In genomic region chr10:54337234-54337633, GRCm38 (mm10) we compare ENCODE assay signal across 14 mouse cellular contexts.
"Had no signal": no experiment of that assay in that cellular context is flagged by ENCODE, and none has a peak within 500 bp of the region (broad histone marks: within the 10 kb centered on the region; RNA-seq: fewer than 3 reads in every experiment).

No protein-coding gene starts in this region.

- H3K4me2 ChIP-seq: lung, embryonic 14.5 days; midbrain, embryonic 12.5 days; midbrain, embryonic 15.5 days; neural tube, embryonic 12.5 days had no signal

- H3K4me3 ChIP-seq: midbrain, embryonic 10.5 days; midbrain, embryonic 12.5 days; midbrain, embryonic 15.5 days; myocyte; neural tube, embryonic 12.5 days had no signal

- H3K27ac ChIP-seq: midbrain, embryonic 10.5 days; midbrain, embryonic 12.5 days; midbrain, embryonic 15.5 days; neural tube, embryonic 12.5 days had no signal

- DNase-seq: lung, adult 18-20 months; lung, embryonic 14.5 days; lung, postnatal 10 days; lung, postnatal 4 days; right cerebral cortex, postnatal 14 days; spleen, adult 18-20 months; thymus, adult 18-20 months; thymus, postnatal 14 days; thymus, postnatal 36 days had no signal

- H3K36me3 ChIP-seq: midbrain, embryonic 10.5 days; midbrain, embryonic 12.5 days; midbrain, embryonic 15.5 days; neural tube, embryonic 12.5 days had no signal

- H3K9ac ChIP-seq: lung, embryonic 14.5 days; midbrain, embryonic 12.5 days; midbrain, embryonic 15.5 days; neural tube, embryonic 12.5 days had no signal

- H3K27me3 ChIP-seq: midbrain, embryonic 12.5 days; midbrain, embryonic 15.5 days; neural tube, embryonic 12.5 days had no signal

- ATAC-seq: midbrain, embryonic 15.5 days had no signal

- H3K4me1 ChIP-seq: midbrain, embryonic 10.5 days; midbrain, embryonic 12.5 days; midbrain, embryonic 15.5 days; neural tube, embryonic 12.5 days had no signal

- H3K9me3 ChIP-seq: midbrain, embryonic 10.5 days; midbrain, embryonic 12.5 days; midbrain, embryonic 15.5 days; neural tube, embryonic 12.5 days had no signal
